Mouse (Mus musculus) 3T3-L1 (cell line): ENCODE measurements around the gene Gdpd1.
"Not testable (repeated sequence)": the region's sequence is repeated elsewhere in the genome, so short reads cannot be mapped to it uniquely, and the experiment has no call there.

Experiments used
- DNase-seq: peaks from one replicate; pipeline ENCODE4 v3.0.0-alpha.2; 2015; ENCODE audit warnings: low read depth, low spot score

Gdpd1 gene

GRCm38 (mm10) chr11:87073866-87074440, at the start of gene Gdpd1:
Gene Gdpd1 (minus strand): TSS chr11:87074062.
- DNase-seq, result peak; percentile 76

DNA sequence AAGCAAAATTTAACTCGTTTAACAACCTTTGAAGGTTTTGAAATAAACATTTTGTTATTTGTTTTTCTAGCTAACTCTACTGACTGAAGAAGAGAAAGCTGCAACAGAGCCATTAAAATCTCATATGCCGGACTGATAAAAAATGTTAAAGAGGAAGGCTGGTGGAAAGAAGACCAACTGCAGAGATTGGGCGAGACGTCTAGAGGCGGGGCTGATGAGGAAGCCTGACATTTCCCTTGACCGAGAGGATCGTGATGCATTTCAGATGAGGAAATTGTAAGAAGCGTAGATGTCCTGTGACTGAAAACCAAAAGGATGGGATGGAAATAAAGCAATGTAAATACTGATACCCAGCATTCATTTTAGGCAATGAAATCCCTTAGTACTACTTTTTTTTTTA, 48.0 kb upstream of the Gdpd1 start:
- DNase-seq, result no peak

GRCm38 (mm10) chr11:87110172-87110909, 36.5 kb upstream of the Gdpd1 start:
- DNase-seq, result no peak

GRCm38 (mm10) chr11:87109519-87110171, 35.8 kb upstream of the Gdpd1 start:
- DNase-seq, result peak; percentile 44

DNA sequence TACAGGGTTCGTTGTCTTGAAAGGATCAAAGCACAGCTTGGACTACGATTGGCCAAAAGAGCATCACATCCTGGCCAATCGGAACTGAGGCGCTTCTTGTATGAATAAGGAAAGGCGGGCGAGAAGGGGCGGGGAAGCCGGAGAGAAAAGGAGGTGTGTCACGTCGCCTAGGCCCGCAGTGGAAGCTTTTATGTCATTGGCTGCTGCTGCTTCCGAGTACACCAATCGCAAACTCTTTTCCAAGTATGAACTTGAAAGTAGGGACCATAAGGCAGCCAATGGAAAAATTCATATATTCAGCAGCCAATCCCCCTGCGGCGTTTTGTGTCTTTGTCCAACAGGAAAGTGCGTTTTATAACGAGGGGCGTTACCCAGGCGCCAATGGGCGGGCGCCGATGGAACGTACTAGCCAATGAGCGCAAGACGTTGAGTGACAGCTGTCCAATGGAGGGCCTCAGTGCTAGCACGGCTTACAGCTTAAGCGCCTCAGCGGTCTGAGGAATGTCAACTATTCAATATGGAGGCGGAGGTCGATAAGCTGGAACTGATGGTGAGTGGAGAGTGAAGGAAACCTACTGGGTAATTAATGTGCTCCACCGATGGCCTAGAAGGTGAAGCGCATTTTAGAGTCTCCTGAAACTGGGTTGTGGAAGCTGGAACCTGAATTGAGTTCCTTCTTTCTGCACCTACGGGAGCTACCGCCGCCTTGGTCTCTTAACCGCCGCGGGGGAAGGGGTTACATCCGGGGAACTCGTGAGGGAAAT, 35.1 kb upstream of the Gdpd1 start, which contains the start of gene Ska2:
TSS of gene Ska2 (plus strand) at position 480 of the 764 bp plus-strand sequence.
- DNase-seq, result peak; percentile 100

GRCm38 (mm10) chr11:87108409-87108754, 34.5 kb upstream of the Gdpd1 start, which contains the start of gene Prr11:
Gene Prr11 (minus strand): TSS chr11:87108708.
- DNase-seq, result no peak

- no peak for DNase-seq
These were observed 13.3 kb upstream of the Gdpd1 start for GRCm38 (mm10) chr11:87087142-87087541.

GRCm38 (mm10) chr11:87086290-87086984, 12.6 kb upstream of the Gdpd1 start, which contains the start of gene Smg8:
Gene Smg8 (minus strand): TSS chr11:87086774.
- DNase-seq, result peak; percentile 93

- DNase-seq, result no peak
These were observed 11.6 kb upstream of the Gdpd1 start for GRCm38 (mm10) chr11:87085461-87085860.

DNA sequence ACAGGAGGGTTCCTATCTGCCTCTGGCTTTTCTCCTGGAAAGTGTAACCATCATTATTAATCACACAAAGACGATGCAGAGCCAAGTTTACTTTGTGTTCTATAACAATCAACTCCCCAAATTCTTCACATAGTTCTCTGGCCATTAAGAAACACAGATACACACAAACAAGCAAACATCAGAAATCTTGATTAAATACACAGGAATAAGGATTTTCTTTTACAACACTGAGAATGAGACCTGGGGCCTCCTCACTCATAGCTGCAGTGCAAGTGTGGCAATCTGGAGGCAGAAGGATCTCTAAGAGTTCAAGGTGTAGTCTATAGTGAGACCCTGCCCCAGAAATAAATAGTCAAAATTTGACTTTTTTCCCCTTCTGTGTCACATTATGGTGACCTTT, 9.8 kb upstream of the Gdpd1 start:
- no peak for DNase-seq

DNA sequence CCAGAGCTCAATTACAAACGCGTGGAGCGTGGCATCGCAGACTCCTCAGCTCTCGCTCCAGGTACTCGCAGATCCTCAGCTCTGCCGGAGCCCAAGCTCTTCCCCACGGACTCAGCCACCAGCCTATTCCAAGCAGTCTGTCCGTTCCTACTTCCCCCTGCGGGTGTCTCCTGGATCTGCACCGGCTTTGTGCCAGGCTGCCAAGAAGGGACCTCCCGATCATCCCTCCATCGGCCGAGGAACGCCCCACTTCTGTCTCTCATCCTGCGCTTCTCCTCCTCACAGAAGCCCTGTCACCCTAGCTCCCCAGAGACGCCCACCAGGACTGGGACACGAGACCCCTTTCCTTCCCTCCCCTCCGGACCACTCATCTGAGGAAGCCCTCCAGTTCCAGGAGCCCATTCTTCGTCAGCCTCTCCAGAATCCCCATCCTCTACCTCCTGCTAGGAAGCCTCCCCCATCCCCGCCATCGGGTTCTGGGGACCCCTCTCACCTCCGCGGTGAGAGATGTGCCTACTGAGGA, 458 bp downstream of the Gdpd1 start:
- DNase-seq, result peak; percentile 84

DNA sequence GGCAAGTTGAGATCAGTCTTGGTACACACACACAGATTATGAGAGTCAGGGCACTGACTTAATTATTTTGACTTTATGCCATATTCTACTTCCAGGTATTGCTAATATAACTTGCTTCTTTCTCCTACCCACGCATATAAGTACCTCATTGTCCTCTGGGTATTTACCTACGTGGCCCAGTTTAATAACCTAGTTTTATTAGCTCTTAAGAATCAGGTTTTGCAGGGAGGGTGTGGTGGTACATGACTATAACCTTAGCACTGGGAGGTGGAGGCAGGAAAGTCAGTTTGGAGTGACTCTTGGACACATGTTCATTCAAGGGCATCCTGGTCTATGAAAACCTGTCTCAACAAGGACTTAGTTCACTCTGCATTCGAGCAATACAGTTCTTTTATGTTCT, 11.8 kb downstream of the Gdpd1 start:
- no peak for DNase-seq

GRCm38 (mm10) chr11:87060410-87060809, 13.5 kb downstream of the Gdpd1 start:
- no peak for DNase-seq

GRCm38 (mm10) chr11:87056286-87056685, 17.6 kb downstream of the Gdpd1 start:
- DNase-seq, result no peak

DNA sequence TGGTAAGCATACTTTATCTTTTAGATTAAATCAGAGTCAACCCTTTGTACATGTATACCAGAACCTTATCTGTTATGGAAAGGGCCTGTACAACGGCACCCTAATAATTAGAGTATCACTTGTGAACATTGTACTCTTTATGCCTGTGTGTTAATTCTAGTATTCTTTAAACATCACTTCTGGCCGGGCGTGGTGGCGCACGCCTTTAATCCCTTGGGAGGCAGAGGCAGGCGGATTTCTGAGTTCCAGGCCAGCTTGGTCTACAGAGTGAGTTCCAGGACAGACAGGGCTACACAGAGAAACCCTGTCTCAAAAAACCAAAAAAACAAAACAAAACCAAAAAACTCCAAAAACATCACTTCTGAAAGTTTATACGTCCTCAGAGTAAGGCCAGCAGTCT, 25.0 kb downstream of the Gdpd1 start:
- not testable (repeated sequence) for DNase-seq

DNA sequence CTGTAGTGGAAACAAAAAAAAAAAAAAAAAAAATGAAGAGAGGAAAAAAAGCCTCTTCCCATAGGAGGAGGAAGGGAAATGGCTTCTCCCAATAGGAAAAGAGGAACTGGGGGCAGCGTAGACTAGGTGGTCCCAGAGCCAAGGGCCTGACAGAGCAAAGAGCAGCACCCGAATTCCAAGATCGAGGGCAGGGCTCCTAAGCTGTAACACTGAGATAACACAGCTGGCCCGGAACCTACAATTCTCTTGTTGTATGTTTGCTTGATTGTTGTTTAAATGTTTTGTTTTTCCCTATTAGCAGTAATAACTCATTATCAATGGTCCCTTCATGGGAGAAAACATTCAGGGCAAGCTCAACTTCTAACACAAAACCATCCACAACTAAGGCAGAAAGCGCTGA, 26.9 kb downstream of the Gdpd1 start:
- DNase-seq, result no peak

GRCm38 (mm10) chr11:87043052-87043451, 30.8 kb downstream of the Gdpd1 start:
- no peak for DNase-seq

- no peak for DNase-seq
These were observed 34.4 kb downstream of the Gdpd1 start for GRCm38 (mm10) chr11:87039307-87039963.

GRCm38 (mm10) chr11:87036180-87036579, 37.7 kb downstream of the Gdpd1 start:
- DNase-seq, result no peak

DNA sequence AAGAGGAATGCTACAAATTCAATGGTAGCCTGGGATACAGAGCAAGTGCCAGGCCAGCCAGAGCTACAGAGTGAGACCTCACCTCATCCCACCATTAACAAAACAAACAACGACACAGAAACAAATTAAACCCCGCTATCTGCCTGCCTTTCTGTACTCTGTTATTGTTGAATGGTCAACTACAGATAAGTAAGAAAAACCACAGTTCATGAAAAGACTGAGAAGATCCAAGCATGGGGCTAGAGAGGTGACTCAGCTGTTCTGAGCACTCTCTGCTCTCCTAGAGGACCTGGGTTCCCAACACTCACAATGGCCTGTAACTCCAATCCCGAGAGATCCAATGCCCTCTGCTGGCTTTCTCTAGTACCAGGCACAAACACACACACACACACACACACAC, 45.6 kb downstream of the Gdpd1 start:
- DNase-seq, result no peak
